Mouse (Mus musculus) lung, postnatal 10 days (tissue): ENCODE measurements around the gene Tardbp.
A peak's percentile ranks its signal among the peaks of the same experiment; 100 is the strongest.

Experiments used
- DNase-seq: peaks from one replicate; pipeline ENCODE4 v3.0.0; 2021

Tardbp gene

DNA sequence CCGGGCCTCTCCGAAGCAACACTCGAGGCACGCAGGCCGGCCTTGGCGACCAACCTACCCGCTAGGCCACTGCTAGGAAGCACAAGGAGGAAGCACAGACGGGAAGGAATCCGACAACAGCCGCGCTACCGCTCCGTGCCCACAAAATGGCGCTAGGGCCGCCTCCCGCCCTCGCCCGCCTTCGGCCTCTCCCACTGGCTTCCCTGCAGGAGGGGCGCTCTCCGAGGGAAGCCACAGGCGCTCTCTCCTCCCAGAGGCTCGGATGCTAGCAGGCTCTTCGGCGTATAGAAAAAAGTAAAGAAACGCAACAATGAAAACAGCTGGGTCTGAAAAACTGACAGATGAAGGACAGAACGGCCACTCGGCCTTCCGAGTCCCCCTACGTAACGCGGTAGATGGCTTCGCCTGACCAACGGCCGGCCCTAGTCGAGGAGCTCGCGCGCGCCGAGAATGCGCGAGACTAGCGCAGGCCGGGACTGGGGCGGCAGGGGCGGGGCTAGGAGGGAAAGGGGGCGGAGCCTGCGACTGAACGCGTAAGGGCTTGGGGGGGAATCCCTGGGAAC is at the start of gene Tardbp:
Gene Tardbp (minus strand): TSS at position 397 of the 563 bp plus-strand sequence.
- peak; percentile 98 for DNase-seq

DNA sequence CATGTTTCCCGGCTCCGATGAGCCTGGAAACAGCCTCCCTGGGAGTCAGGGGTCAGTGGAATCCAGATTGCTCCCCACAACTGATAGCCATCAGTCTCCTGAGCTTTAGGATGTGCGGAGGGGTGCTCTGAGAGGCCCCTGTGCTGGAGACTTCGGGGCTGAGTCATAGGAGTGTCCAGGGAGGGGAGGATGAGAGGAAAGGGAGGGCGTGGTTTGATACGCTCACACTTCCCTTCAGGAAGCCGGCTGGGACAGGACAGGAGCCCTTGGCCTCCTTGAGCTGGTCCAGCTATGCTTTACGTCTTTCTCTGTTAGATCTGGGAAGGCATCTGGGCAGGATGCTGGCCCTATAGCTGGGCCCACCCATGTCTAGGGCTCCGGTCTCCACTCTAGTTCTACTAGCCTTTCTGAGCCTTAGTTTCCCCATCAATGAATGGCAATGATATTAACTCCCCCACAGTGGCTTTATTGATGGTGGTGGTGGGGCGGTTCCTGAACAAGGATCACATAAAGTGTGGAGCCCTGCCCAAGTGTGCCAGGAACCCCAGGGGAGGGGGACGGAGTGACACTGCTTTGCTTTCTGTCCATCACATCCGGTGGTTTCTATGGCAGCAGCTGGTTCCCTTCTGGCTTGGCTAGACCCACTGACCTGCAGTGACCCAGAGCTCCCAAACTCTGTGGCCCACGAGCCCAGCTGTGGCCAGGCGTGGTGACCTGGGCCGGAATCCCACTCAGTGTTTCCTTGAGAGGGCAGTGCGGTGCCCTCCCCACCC is 49.6 kb upstream of the Tardbp start:
- DNase-seq = peak; percentile 83

DNA sequence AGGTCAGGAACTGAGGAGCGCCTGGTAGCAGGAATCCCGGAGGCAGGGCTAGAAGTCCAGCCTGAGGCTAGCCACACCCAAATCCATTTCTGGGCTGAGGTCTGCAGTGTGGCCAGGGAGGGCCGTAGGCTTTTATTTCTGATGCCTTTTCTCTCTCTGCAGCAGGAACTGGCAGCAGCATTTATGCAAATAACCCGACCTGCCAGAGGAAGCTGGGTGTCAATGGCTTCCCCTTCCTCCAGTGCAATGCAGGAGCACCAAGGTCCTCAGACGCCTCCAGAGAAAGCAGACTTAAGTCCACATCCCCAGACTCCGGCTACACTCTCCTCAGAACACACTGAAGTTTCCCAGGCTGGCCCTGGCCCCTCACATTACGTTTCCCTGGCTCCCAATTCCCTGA is 48.2 kb upstream of the Tardbp start:
- DNase-seq = no peak

DNA sequence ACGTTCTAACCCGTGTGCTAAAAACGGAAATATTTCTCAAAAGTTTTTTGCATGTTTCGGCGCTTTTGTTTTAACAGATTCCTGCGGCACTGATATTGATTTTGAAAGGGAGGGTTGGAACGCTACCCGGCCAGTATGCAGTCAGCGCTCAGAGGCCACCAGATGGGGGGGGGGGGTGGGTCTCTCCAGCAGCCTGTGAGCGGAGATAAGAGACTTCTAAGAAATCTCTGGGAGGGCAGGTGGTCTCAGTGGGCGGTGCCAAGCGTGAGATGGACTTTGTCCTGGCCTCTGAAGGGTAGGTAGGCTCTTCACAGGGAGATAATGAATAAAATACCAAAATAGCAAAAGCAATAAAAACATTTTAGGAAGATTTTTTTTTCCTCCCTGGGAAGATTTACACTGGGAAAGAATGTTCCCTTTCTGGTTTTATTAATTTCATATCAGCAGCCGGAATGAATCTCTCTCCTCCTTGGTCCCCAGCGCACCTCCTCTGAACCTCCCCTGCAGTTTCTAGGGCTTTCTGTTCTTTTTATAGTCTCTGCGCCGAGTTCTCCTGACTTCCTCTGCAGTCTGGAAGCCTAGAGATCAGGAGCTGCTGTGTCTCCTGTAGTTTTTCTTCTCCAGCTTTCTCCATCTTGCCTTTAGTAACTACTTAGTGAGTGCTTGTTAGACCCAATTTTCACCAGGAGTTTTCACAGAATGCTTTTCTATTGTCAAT is 44.6 kb upstream of the Tardbp start:
- DNase-seq = no peak

DNA sequence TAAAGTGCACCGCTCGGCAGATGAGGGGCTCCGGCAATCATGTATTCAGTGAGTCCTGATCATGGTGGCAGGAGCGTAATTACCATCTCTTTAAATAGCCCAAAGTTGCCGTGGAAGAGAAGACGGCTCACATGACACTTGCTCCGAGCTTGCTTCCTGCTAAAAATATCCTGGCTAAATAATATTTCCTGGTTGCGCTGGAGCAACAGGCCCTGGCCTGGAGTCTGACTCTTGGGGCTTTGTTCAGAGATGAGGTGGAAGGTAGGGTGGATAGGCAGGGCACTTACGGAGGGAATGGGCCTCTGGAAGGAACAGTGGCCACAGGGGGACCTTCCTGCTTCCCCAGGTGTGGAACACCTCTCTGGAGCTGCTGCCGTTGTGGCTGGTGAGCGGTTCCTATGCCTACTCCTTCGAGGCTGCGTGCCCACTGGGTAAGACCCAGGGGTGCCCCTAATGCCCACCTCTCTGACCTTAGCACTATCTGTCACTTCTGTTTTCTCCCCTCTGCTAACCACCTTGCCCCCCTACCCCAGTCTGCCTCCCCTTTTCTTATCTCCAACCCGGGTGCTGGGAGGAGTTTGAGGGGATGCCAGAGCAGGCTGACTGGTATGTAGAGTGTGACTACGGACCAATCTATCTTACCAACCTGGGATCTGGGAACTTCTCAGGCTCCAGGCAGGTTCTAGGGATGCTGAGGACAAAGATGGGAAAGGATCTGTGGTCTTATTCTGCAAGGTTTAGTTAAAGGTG is 40.4 kb upstream of the Tardbp start:
- DNase-seq = no peak

DNA sequence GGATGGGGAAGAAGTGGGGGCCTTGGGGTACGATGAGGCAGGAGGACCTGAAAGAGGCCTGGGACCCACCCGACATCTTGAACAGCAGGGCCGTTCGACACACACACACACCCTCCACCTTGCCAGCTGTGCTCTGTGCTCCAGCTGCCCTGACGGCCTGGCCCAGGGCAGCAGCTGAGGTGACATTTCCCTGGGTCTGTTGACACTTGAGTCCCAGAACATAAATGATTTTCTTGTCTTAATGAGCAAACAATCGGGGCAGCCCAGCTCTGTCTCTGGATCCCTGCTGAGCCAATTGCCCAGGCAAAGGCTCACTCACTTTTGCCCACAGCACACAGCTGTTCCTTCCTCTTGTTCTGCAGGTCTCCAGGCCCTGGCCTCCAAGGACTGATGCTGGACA is 37.2 kb upstream of the Tardbp start:
- DNase-seq = no peak

DNA sequence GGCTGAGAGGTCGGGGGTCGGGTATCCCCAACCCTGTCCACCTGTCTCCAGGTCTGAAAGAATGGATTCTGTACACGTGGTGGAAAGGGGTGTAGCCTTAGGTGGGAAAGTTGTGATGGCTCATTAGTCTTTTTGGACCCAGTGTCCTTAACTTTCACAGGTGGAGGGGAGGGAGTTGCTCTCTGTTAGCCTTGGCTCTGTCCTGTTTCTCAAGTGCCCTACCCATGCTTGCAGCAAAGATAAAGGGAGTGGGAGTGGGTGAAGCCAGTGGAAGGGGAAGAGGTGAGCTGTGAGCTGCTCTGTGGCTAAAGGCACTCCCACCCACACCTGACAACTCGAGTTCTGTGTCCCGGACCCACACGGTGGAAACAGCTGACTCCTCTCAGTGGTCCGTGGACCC is 36.5 kb upstream of the Tardbp start:
- no peak for DNase-seq

DNA sequence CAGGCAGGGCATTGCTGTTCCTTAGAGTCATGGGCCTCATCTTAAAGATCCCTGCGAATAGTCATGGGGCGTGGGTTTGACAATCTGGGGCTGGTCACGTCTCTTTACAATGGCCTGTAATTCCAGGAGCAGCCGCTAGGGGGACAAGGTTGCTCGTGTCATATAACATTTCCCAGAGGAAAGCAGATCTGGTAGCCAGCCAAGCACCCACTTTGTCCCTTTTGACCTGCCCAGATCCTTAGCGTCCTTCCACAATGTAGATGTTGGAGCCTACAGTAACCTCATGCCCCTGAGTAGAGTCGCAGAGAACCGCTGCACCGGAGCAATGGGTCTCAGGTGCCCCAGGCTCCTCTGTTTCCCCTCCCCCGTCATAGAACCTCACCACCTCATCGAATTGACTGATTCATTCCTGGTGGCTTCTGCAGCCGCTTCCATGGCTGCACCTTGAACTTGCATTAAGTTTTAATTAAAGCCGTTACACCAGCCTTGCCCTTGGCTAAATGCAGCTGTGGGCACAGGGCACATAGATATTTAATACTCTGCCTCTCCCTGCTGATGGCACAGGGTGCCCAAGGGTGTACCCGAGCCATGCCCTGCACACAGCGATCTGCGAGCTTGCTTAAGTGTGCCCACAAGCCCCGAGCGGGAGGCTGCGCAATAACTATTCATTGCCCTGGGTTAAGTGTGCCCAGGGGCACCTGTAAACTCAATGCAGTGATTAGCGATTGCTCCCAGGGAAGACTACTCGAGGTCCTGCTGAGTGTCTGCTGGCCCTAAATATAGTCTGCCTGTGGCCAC is 35.5 kb upstream of the Tardbp start:
- peak; percentile 86 for DNase-seq

DNA sequence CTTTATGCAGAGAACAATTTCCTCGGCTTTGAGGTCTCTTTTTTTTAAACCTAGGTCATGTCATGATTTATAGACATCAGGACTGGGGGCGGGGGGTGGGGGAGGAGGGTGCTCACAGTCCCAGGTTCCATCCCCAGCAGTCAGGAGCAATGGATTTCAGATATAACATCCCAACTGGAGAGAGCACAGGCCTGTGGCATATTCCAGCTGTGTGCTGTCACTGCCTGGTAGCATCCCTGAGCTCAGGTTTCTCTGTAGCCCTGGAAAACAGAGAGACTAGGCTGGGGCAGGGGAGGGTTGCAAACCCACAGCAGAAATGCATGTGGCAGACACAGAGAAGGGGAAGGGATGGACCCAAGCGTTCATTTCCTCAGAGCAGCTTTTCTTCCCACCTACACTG is 33.4 kb upstream of the Tardbp start:
- no peak for DNase-seq

DNA sequence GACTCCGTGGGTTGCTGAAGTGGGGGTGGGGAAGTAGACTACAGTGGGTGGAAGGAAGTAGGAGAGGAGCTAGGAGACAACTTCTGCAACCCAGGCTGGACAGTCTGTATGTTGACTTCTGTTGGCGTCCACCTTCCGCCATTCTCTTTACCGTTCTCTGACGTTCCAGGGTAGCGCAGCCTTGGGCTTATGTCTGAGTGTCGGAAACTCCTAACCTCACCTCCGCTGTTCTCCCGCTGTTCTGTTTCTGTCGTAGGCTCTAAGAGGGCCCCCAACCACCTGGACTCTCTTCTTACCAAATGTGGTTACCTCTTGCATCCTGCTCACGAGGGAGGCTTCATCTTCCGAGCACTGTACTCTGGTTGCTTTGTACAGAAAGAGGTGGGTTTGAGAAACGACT is 31.0 kb upstream of the Tardbp start:
- no peak for DNase-seq

- no peak for DNase-seq
Observed at GRCm38 (mm10) chr4:148656691-148657258, 30.0 kb upstream of the Tardbp start.

DNA sequence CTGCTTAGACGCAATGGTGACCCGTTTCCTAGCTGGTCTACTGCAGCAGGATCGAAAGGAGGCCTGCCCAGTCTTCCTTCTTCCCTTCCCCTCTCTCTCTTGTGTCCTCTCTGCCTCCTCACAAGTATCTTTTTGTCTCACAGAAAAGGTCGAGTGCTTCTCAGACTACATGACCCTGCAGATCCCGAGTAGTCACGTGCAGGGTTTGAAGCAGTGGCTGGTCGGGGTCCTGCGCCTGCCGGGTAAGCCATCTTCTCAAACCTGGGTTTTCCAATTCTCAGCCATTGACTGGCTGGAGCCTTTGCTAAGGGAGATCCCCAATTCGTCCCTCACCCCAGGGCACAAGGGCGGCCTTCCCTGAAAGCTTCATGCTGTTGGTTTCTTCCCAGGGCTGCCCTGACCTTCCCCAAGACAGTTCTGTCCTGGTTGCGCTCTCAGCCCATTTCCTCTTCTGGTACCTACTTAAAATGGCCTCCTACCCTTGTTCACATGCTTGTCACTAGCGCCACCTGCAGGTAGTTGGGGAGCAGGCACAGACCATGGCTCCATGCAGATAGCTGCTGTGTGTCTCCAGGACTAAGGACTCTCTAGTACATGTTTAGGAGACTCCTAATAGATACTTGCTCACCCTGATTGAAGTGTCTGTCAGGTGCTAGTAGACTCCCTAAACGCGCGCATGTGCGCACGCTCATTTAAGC is 28.0 kb upstream of the Tardbp start:
- peak; percentile 47 for DNase-seq

DNA sequence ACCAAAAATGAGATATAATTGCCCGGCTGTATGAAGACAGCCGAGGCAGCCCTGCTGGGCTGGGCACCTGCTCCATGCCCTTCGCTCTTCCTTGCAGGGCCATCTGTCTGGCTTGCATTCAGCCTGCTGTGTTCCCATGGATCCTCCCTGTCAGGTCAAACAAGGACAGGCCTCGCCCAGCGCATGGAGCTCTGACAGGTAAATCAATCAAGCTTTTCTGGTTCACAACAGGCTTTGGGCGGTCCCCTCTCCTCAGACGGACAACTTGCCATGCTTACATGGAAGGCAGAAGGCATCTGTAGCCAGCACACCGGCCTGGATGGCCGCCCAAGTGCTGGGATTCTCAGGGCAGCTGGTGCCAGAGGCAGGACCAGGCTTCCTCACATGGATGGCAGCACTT is 24.2 kb upstream of the Tardbp start:
- DNase-seq = no peak

- DNase-seq = no peak
Observed at GRCm38 (mm10) chr4:148649309-148649708, 22.5 kb upstream of the Tardbp start.

GRCm38 (mm10) chr4:148646616-148647015 is 19.8 kb upstream of the Tardbp start:
- peak; percentile 44 for DNase-seq

DNA sequence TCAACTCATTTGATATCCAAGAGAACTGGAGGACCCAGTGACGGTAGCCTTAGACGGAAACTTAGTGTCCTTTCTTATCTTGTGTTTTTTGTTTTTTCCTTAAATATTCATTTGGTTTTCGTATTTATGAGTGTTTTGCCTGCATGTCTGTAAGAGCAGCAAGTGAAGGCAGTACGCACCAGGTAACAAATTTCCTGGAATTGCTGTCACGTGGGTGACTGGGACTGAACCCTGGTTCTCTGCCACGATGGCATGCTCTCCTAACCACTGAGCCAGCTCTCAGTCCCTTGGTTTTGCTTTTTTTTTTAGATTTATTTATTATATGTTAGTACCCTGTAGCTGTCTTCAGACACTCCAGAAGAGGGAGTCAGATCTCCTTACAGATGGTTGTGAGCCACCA is 18.1 kb upstream of the Tardbp start:
- no peak for DNase-seq

- peak; percentile 78 for DNase-seq
Observed at GRCm38 (mm10) chr4:148644157-148644511, 17.3 kb upstream of the Tardbp start.

DNA sequence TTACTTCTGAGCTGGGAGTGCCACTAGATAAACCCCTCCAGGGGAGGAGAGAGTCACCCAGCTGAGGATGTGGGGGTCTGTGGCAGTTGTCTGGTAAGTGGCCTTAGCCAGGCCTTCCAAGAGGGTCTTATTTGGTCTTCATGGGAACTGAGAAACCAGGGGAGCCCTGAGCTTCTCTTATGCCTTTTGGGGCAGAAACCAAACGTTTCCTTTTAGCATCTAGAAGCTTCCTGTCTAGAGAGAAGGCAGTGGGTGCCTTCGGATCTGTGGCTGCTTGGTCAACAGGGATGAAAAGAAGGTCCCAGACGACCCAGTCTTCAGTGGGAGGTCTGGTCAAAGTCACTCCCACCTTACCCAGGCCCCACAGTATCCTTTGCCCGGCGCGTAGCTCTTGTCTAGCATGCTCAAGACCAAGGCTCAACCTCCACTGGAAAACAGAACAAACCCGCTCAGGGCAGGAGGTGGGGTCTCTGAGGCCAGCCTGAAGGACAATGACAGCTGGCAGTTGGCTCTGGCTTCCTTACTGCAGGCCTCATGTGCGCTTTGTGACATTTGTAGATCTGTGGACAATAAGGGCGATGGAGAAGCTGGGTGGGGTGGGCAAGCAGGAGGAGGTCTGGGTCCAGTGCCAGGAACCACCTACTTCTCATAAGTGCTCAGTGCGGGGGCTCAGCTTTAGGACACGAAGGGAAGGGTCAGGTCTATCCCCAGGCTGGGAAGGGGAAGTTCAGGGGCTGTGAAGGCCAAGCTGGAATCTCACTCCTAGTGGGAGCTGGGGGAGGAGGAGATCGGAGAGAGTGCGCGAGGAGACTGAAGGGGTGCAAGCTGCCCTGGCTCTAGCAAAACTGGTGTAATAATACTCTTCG is 16.7 kb upstream of the Tardbp start, which contains the start of gene Gm572:
Gene Gm572 (plus strand): TSS at position 27 of the 866 bp plus-strand sequence.
- no peak for DNase-seq

- DNase-seq = no peak
Observed at GRCm38 (mm10) chr4:148641121-148641520, 14.3 kb upstream of the Tardbp start.

GRCm38 (mm10) chr4:148639455-148639854 is 12.6 kb upstream of the Tardbp start:
- no peak for DNase-seq

- no peak for DNase-seq
Observed at GRCm38 (mm10) chr4:148638302-148638701, 11.5 kb upstream of the Tardbp start.
